Mouse (Mus musculus) right cerebral cortex, adult 18-20 months (tissue): ENCODE data around the gene Vmn1r205.
"Not testable (repeated sequence)": the region's sequence is repeated elsewhere in the genome, so short reads cannot be mapped to it uniquely, and the experiment has no call there.

Source experiments
- DNase-seq: peaks from one replicate; pipeline ENCODE4 v3.0.0; 2022; ENCODE audit warnings: mixed read lengths

The Vmn1r205 gene

DNA sequence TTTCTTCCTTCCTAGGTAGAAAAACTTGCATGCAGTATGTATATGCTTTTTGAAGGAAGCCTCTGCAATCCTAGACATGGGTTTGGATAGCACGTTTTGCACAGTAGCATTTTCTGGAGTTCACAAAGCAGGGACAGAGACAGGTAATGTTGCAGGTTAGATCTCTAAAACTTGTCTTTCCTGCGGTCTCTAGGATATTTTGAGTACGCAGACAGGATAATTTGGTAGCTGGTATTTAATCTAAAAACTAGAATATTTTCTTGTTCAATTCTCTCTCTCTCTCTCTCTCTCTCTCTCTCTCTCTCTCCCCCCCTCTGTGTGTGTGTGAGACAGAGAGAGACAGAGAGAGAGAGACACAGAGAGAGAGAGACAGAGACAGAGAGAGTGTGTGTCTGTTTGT, at the start of gene Vmn1r205:
Gene Vmn1r205, minus strand, starts transcription at position 101 of the 400 bp plus-strand sequence.
- no peak for DNase-seq

DNA sequence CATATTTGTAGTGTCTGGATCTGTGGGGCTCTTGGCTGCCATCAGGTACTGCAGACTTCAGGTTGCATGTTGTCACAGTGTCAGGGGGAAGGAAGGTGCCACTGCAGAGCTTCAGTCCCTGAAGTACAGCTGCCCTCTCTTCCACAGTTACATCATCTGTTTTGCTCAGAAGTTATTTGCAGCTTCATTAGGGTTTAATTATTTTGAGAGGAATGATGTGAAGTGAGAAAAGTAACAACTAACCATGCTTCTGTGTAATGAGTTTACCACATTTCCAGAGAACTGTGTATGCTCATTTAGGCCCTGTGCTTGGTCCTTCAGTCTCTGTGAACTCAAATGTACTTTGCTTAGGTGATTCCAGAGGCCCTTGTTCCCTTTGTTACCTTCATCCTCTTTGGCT, 31.4 kb upstream of the Vmn1r205 start, which contains the start of gene Vmn1r206:
Gene Vmn1r206, minus strand, starts transcription at position 101 of the 400 bp plus-strand sequence.
- not testable (repeated sequence) for DNase-seq

DNA sequence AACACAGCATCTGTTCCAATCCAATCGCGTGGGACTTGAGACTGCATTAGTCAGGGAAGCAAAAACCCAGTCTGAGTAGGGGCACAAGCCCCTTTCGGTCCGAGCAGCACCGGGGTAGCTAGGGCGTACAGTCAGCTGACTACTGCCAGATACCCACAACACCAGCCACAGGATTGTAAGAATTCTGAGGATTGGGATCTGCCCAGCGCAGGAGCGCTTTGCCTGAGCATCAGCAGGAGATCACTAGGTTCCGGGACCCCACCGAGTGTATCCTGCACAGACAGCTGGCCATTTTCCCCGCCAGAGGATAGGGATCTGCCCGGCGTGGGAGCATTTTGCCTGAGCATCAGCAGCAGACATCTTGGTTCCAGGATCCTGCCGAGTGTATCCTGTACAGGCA, 9.5 kb downstream of the Vmn1r205 start:
- not testable (repeated sequence) for DNase-seq

DNA sequence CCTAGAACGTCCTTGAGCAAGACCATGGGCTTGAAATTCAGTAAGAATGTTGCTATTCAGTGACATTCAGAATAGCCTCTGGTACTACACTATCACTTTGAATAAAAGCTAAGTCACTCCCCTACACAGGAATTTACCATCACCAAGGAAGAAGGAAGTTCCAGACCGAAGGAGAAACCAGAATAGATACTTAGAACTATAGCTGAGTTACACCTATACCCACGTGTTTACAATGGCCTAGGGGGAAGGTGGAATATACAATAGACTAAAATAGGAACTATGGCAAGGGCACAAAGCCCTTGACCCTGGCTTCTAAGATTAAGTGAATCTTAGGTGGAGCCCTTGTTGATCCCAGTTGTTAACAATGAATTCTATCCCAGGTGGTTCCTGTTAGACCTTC, 17.9 kb downstream of the Vmn1r205 start:
- not testable (repeated sequence) for DNase-seq

DNA sequence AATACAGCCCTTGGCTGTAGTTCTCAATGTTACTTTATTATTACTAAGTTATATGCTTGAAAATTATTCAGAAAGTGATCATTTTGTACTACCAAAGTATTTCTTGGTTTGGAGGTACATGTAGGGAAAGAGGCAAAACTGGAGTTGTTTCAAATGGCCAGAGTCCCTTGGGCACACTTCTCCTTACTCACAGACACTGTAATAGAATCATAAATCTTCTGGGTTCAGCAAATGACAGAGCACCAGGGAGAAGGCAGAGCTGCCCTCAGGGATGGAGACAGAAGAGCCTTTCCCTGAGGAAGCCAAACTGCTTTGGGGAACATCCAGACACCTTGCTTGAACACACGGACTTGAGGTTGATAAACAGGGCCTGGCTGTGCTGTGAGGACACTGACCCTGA, 39.9 kb downstream of the Vmn1r205 start, which contains the start of gene Vmn1r204:
Gene Vmn1r204, plus strand, starts transcription at position 301 of the 400 bp plus-strand sequence.
- DNase-seq: not testable (repeated sequence)
